Mouse (Mus musculus): ENCODE data around the gene Traf3. TPM values are rescaled to one million over a fixed set of nuclear protein-coding genes. Genes with fewer than 3 reads are reported as not detected.

The Traf3 gene
- total and polyA plus RNA-seq, 2 experiments, result 2.3 to 6.2 TPM

DNA sequence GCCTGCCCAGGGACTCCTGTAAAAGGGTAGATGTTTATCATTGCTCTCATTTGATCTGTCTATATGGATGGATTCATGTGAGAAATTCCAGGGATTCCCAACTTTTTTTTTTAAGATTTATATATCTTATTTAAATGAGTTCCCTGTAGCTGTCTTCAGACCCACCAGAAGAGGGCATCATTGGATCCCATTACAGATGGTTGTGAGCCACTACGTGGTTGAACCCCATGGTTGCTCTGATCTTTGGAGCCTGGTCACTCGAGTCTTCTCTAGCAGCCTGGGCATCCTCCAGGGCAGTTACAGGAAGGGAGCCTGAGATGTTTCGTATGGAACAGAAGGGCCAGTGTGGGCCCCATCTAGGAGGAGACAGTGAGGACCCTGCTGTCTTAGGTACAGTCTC lies 82.9 kb downstream of the Traf3 start:
- TF ChIP-seq CTCF (IDR thresholded peaks at IDR 0.05; ENCODE audit: low read depth, low read length) (no peak), POLR2A (IDR thresholded peaks at IDR 0.05; ENCODE audit: extremely low read depth, insufficient read depth, low read length) (no peak)
- H3K27me3 ChIP-seq (ENCODE audit: control insufficient read depth, insufficient read depth, low read length), result no peaks in the 10 kb centered on the region
- no peaks in the 10 kb centered on the region for H3K4me1 ChIP-seq (ENCODE audit: control insufficient read depth, insufficient read depth, low read length)
- H3K36me3 ChIP-seq (ENCODE audit: control insufficient read depth, insufficient read depth, low read length), result peaks cover 2% of the 10 kb centered on the region; the same call in 1 of the 2 replicates
- DNase-seq (ENCODE audit: extremely low read depth, low read depth, low spot score), result no peak
- H3K4me3 ChIP-seq (ENCODE audit: insufficient read depth, low read depth, low read length), result no peak overlapping the region
- no peaks in the 10 kb centered on the region for H3K79me2 ChIP-seq (ENCODE audit: control insufficient read depth, insufficient read depth, low read length)
- no peak overlapping the region for H3K27ac ChIP-seq (replicated peaks; ENCODE audit: insufficient read depth, low read depth, low read length)
- no peak overlapping the region for H3K9ac ChIP-seq (ENCODE audit: low read depth, low read length)
- WGBS, result 58% methylated on average over 3 of the region's 3 CpGs

DNA sequence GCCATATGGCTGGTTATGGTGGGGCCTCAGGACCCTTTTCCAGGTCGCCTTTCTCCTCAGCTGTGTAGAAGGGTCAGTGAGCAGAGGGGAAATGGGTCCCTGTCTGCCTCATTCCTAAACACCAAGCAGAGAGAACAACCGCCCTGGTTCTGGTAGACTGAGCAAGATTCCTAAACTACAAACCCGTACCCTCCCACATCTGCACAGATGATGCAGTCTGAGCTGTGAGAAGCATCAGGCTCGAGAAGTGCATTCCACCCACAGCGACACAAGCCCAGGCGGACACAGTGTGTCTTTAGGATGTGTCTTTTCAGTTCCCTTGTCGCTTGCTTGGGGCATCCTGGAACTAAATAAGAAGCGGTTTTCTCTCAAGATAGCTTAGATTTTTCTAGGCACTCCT lies 83.9 kb downstream of the Traf3 start:
- Histone ChIP-seq H3K27ac (replicated peaks; ENCODE audit: insufficient read depth, low read depth, low read length) (no peak overlapping the region), H3K4me1 (ENCODE audit: control insufficient read depth, insufficient read depth, low read length) (no peaks in the 10 kb centered on the region), H3K4me3 (ENCODE audit: insufficient read depth, low read depth, low read length) (no peak overlapping the region), H3K36me3 (ENCODE audit: control insufficient read depth, insufficient read depth, low read length) (peaks cover 1% of the 10 kb centered on the region; the same call in 1 of the 2 replicates), H3K9ac (ENCODE audit: low read depth, low read length) (no peak overlapping the region), H3K79me2 (ENCODE audit: control insufficient read depth, insufficient read depth, low read length) (no peaks in the 10 kb centered on the region), H3K27me3 (ENCODE audit: control insufficient read depth, insufficient read depth, low read length) (no peaks in the 10 kb centered on the region)
- TF ChIP-seq POLR2A (IDR thresholded peaks at IDR 0.05; ENCODE audit: extremely low read depth, insufficient read depth, low read length), result no peak
- no peak for TF ChIP-seq CTCF (IDR thresholded peaks at IDR 0.05; ENCODE audit: low read depth, low read length)
- WGBS, result 92% methylated on average over 8 of the region's 8 CpGs
- DNase-seq (ENCODE audit: extremely low read depth, low read depth, low spot score), result no peak

DNA sequence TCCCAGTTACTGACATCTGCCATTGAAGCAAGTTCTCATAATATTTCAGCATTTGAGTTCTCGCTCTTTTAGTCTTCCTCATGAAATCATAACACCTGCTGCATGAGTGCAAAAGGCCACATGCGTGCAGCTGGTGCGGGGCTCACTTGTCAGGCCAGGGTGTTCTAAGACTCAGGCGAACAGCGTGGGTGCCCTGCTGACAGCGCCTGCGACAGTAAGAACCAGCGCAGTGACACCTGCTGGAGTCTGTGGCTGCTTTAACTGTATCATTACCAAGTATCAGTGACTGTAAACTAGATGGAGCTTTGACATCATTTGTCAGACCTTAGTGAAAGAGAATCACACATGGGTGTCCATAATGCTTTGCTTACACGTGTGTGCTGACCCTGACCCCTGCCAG lies 85.1 kb downstream of the Traf3 start:
- Histone ChIP-seq H3K79me2 (ENCODE audit: control insufficient read depth, insufficient read depth, low read length) (no peaks in the 10 kb centered on the region), H3K27ac (replicated peaks; ENCODE audit: insufficient read depth, low read depth, low read length) (no peak overlapping the region), H3K36me3 (ENCODE audit: control insufficient read depth, insufficient read depth, low read length) (peaks cover 8% of the 10 kb centered on the region; the same call in 1 of the 2 replicates), H3K27me3 (ENCODE audit: control insufficient read depth, insufficient read depth, low read length) (no peaks in the 10 kb centered on the region), H3K9ac (ENCODE audit: low read depth, low read length) (no peak overlapping the region), H3K4me1 (ENCODE audit: control insufficient read depth, insufficient read depth, low read length) (no peaks in the 10 kb centered on the region), H3K4me3 (ENCODE audit: insufficient read depth, low read depth, low read length) (no peak overlapping the region)
- TF ChIP-seq POLR2A (IDR thresholded peaks at IDR 0.05; ENCODE audit: extremely low read depth, insufficient read depth, low read length) (no peak), CTCF (IDR thresholded peaks at IDR 0.05; ENCODE audit: low read depth, low read length) (no peak)
- 86% methylated on average over 9 of the region's 9 CpGs for WGBS
- DNase-seq (ENCODE audit: extremely low read depth, low read depth, low spot score), result no peak

DNA sequence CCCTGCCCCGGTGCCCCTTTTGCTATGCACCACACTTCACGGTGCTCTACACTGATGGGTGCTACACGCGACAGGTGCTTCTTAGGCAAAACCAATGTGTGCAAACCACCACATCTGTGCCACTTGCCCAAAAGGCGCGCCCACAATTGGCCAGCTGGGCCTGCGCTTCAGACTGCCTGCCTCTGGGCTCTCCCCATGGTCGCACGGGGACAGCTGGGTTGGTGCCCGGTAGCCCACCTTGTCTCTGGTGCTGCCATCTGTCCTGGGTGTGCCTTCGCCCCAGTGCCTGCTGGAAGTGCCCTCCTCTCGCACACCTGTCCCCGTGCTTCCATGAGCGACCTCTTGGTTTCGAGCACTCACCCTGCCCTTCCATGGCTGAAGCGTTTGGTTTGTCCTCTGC lies 97.5 kb downstream of the Traf3 start:
- no peaks in the 10 kb centered on the region for H3K79me2 ChIP-seq (ENCODE audit: control insufficient read depth, insufficient read depth, low read length)
- 95% methylated on average over 16 of the region's 16 CpGs for WGBS
- H3K4me3 ChIP-seq (ENCODE audit: insufficient read depth, low read depth, low read length), result no peak overlapping the region
- no peak overlapping the region for H3K9ac ChIP-seq (ENCODE audit: low read depth, low read length)
- H3K27me3 ChIP-seq (ENCODE audit: control insufficient read depth, insufficient read depth, low read length), result no peaks in the 10 kb centered on the region
- DNase-seq (ENCODE audit: extremely low read depth, low read depth, low spot score), result no peak
- no peak overlapping the region for H3K27ac ChIP-seq (replicated peaks; ENCODE audit: insufficient read depth, low read depth, low read length)
- TF ChIP-seq POLR2A (IDR thresholded peaks at IDR 0.05; ENCODE audit: extremely low read depth, insufficient read depth, low read length) (no peak), CTCF (IDR thresholded peaks at IDR 0.05; ENCODE audit: low read depth, low read length) (no peak)
- no peaks in the 10 kb centered on the region for H3K4me1 ChIP-seq (ENCODE audit: control insufficient read depth, insufficient read depth, low read length)
- H3K36me3 ChIP-seq (ENCODE audit: control insufficient read depth, insufficient read depth, low read length), result no peaks in the 10 kb centered on the region; the same call in 1 of the 2 replicates

DNA sequence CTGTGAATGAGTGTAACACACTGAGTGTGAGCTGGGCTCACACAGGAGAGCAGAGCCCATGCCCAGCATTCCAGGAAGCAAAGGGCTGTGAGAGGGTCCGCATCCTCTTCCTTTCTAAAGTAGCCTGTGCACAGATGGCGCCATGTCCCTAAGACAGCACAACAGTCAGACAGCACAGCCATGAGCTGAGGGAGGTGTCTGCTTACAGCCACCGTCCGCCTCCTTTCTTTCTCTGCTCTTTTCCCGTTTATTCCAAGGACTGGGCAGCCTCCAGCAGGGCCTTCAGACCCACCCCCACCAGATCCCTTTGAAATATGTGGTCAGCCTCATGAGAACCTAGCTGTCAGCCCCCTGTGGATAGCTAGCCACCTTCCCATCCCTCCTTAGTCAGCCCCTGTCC lies 99.0 kb downstream of the Traf3 start:
- no peaks in the 10 kb centered on the region for H3K27me3 ChIP-seq (ENCODE audit: control insufficient read depth, insufficient read depth, low read length)
- no peaks in the 10 kb centered on the region for H3K4me1 ChIP-seq (ENCODE audit: control insufficient read depth, insufficient read depth, low read length)
- 92% methylated on average over 5 of the region's 5 CpGs for WGBS
- no peak overlapping the region for H3K9ac ChIP-seq (ENCODE audit: low read depth, low read length)
- H3K79me2 ChIP-seq (ENCODE audit: control insufficient read depth, insufficient read depth, low read length), result no peaks in the 10 kb centered on the region
- no peak overlapping the region for H3K27ac ChIP-seq (replicated peaks; ENCODE audit: insufficient read depth, low read depth, low read length)
- H3K36me3 ChIP-seq (ENCODE audit: control insufficient read depth, insufficient read depth, low read length), result no peaks in the 10 kb centered on the region; the same call in 1 of the 2 replicates
- TF ChIP-seq POLR2A (IDR thresholded peaks at IDR 0.05; ENCODE audit: extremely low read depth, insufficient read depth, low read length) (no peak), CTCF (IDR thresholded peaks at IDR 0.05; ENCODE audit: low read depth, low read length) (no peak)
- H3K4me3 ChIP-seq (ENCODE audit: insufficient read depth, low read depth, low read length), result no peak overlapping the region
- DNase-seq (ENCODE audit: extremely low read depth, low read depth, low spot score), result no peak

DNA sequence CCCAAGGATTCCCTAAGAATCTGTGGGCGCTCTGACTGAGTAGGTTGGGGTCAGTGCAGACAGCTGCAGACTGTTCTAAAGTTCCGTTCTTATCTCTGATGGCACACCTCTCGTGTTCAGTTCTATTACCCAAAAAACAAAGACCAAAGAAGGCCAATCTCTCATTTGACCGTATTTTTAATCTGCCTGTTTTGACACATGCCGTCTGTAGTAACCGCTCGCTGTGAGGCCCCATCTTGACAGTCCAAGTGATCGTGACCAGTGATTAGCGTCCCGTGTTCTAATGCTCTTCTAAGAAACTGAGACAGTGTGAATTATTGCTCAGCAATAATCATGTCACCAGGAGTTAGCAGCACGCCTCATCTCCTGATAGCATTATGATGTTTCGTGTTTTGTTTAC lies 100.4 kb downstream of the Traf3 start:
- Histone ChIP-seq H3K27me3 (ENCODE audit: control insufficient read depth, insufficient read depth, low read length) (peaks cover 2% of the 10 kb centered on the region), H3K4me3 (ENCODE audit: insufficient read depth, low read depth, low read length) (no peak overlapping the region), H3K27ac (replicated peaks; ENCODE audit: insufficient read depth, low read depth, low read length) (no peak overlapping the region), H3K36me3 (ENCODE audit: control insufficient read depth, insufficient read depth, low read length) (no peaks in the 10 kb centered on the region; the same call in 1 of the 2 replicates), H3K79me2 (ENCODE audit: control insufficient read depth, insufficient read depth, low read length) (no peaks in the 10 kb centered on the region), H3K4me1 (ENCODE audit: control insufficient read depth, insufficient read depth, low read length) (no peaks in the 10 kb centered on the region), H3K9ac (ENCODE audit: low read depth, low read length) (no peak overlapping the region)
- DNase-seq (ENCODE audit: extremely low read depth, low read depth, low spot score), result no peak
- TF ChIP-seq CTCF (IDR thresholded peaks at IDR 0.05; ENCODE audit: low read depth, low read length), result no peak
- TF ChIP-seq POLR2A (IDR thresholded peaks at IDR 0.05; ENCODE audit: extremely low read depth, insufficient read depth, low read length), result no peak
- WGBS, result 94% methylated on average over 12 of the region's 12 CpGs
